Mouse (Mus musculus) G1E (cell line): ENCODE measurements around the gene Patj. TPM values are rescaled to one million over a fixed set of nuclear protein-coding genes. Genes with fewer than 3 reads are reported as not detected.

Source experiments
- ATAC-seq: 2 replicates; pipeline ENCODE4 v1.8.0; 2016; ENCODE audit warnings: mild to moderate bottlenecking; ENCODE audit not compliant: insufficient number of reproducible peaks, poor library complexity, low FRiP score, severe bottlenecking; ENCODE audit errors: extremely low read depth
- DNase-seq: peaks from one replicate; pipeline ENCODE4 v3.0.0; 2012; ENCODE audit warnings: low spot score
- H3K27me3 ChIP-seq: 2 replicates; pipeline ENCODE4 v1.6.1; 2012; ENCODE audit warnings: mild to moderate bottlenecking, low read length, inconsistent platforms; ENCODE audit not compliant: insufficient read depth
- H3K36me3 ChIP-seq: replicated peaks from 2 replicates; pipeline ENCODE3; 2012; ENCODE audit warnings: mild to moderate bottlenecking, inconsistent platforms
- H3K4me1 ChIP-seq: 2 replicates; pipeline ENCODE4 v1.6.1; 2012; ENCODE audit warnings: low read depth, low read length, inconsistent platforms, mixed read lengths; ENCODE audit not compliant: insufficient read depth
- H3K4me3 ChIP-seq: 2 replicates; pipeline ENCODE4 v1.5.1; 2012; ENCODE audit warnings: low read depth, mild to moderate bottlenecking, inconsistent platforms, low read length, moderate library complexity, mixed read lengths
- H3K9me3 ChIP-seq: replicated peaks from 2 replicates; pipeline ENCODE4 v1.6.1; 2012; ENCODE audit warnings: inconsistent platforms
- CTCF ChIP-seq: IDR thresholded peaks from 2 replicates; pipeline ENCODE4 v1.5.1; 2012; ENCODE audit warnings: low read depth, low read length, inconsistent platforms, mixed read lengths
- GATA1 ChIP-seq: IDR thresholded peaks from 2 replicates; pipeline ENCODE4 v1.6.1; 2012; ENCODE audit warnings: borderline replicate concordance, low read length, inconsistent platforms, mixed read lengths
- GATA2 ChIP-seq: IDR thresholded peaks from 2 replicates; pipeline ENCODE4 v1.6.1; 2012; ENCODE audit warnings: low read depth, low read length, inconsistent platforms, borderline replicate concordance
- POLR2AphosphoS5 ChIP-seq: IDR thresholded peaks from 2 replicates; pipeline ENCODE4 v1.6.1; 2012; ENCODE audit warnings: low read depth, low read length, inconsistent platforms; ENCODE audit not compliant: insufficient replicate concordance
- TAL1 ChIP-seq: conservative IDR thresholded peaks from 2 replicates; pipeline ENCODE4 v1.6.1; 2012; ENCODE audit warnings: low read depth, low read length, inconsistent platforms, mixed read lengths
- polyA plus RNA-seq: library from polyadenylated mRNA; stranded (reverse); fragments of >175 nt; gene quantifications from 2 replicates; pipeline ENCODE4 v1.2.3, GENCODE M21; 2012
- total RNA-seq, 2 experiments: library from RNA; stranded (forward) in 1 of 2; stranded (reverse) in 1 of 2; fragments of 200-1000 nt in 1 of 2; fragments of >200 nt in 1 of 2; fragmentation: Nextera tagmentation in 1 of 2; gene quantifications; 2 replicates each; pipeline ENCODE4 v1.2.3; 2014 to 2017

The Patj gene
- total and polyA plus RNA-seq, 3 experiments: 0.82 TPM; not detected in 2

DNA sequence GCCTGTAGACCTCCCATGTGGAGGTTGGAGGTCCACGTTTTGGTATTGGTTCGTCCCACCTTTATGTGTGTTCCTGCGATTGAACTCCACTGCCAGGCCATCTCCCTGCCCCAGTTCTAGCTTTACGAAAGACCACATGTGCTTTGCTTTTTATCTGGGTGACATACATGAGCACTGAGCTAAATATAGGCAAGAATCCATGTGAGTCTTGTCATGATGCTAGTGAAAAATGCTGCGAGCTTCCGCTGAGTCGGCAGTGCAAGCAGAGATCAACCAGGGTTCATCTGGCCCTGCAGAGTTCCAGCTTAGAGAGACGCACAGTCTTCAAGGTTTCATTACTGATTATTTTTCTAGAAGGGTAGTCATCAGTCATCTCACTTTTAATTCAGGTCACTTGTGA, 32.8 kb downstream of the Patj start:
- Histone ChIP-seq H3K9me3 (0 out of 2 replicates have a peak, but pooled peaks cover 2% of the 10 kb centered on the region), H3K36me3 (no peaks in the 10 kb centered on the region), H3K27me3 (no peaks in the 10 kb centered on the region), H3K4me1 (no peaks in the 10 kb centered on the region), H3K4me3 (no peak overlapping the region)
- no peak for TF ChIP-seq POLR2AphosphoS5
- no peak for TF ChIP-seq GATA2
- DNase-seq (no peak), ATAC-seq (no peak)

- ATAC-seq (peak; percentile 17; the same call in 1 of the 2 replicates), DNase-seq (no peak)
- peaks cover 3% of the 10 kb centered on the region; the same call in 1 of the 2 replicates for H3K27me3 ChIP-seq
- TF ChIP-seq POLR2AphosphoS5: no peak
- no peak for TF ChIP-seq CTCF
- TF ChIP-seq TAL1: no peak
- TF ChIP-seq GATA1: no peak
- no peak for TF ChIP-seq GATA2
- H3K4me1 ChIP-seq: peaks cover 8% of the 10 kb centered on the region; the same call in 1 of the 2 replicates
- H3K9me3 ChIP-seq: peaks cover 12% of the 10 kb centered on the region
- H3K4me3 ChIP-seq: peak overlapping the region; percentile 14; the same call in 1 of the 2 replicates
- H3K36me3 ChIP-seq: no peaks in the 10 kb centered on the region
Observed at GRCm38 (mm10) chr4:98435641-98436457, 40.3 kb downstream of the Patj start.

GRCm38 (mm10) chr4:98436664-98437363, 41.2 kb downstream of the Patj start:
- DNase-seq (peak; percentile 12), ATAC-seq (peak; percentile 75)
- TF ChIP-seq CTCF: no peak
- TF ChIP-seq GATA2: no peak
- no peak for TF ChIP-seq POLR2AphosphoS5
- TF ChIP-seq GATA1: no peak
- no peak for TF ChIP-seq TAL1
- Histone ChIP-seq H3K27me3 (peaks cover 3% of the 10 kb centered on the region; the same call in 1 of the 2 replicates), H3K4me1 (peaks cover 8% of the 10 kb centered on the region; the same call in 1 of the 2 replicates), H3K36me3 (no peaks in the 10 kb centered on the region), H3K9me3 (peaks cover 12% of the 10 kb centered on the region), H3K4me3 (peak overlapping the region; percentile 62)

- TF ChIP-seq GATA1: no peak
- no peak for TF ChIP-seq GATA2
- TF ChIP-seq TAL1: no peak
- TF ChIP-seq CTCF: no peak
- no peak for TF ChIP-seq POLR2AphosphoS5
- peaks cover 14% of the 10 kb centered on the region for H3K9me3 ChIP-seq
- H3K27me3 ChIP-seq: peaks cover 3% of the 10 kb centered on the region; the same call in 1 of the 2 replicates
- DNase-seq (no peak), ATAC-seq (no peak)
- H3K36me3 ChIP-seq: no peaks in the 10 kb centered on the region
- H3K4me1 ChIP-seq: peaks cover 8% of the 10 kb centered on the region; the same call in 1 of the 2 replicates
- no peak overlapping the region for H3K4me3 ChIP-seq
Observed at GRCm38 (mm10) chr4:98439261-98440005, 43.8 kb downstream of the Patj start.

GRCm38 (mm10) chr4:98441248-98441647, 45.7 kb downstream of the Patj start:
- no peaks in the 10 kb centered on the region for H3K4me1 ChIP-seq
- H3K36me3 ChIP-seq: no peaks in the 10 kb centered on the region
- no peak for DNase-seq
- no peak for ATAC-seq
- H3K4me3 ChIP-seq: no peak overlapping the region
- no peaks in the 10 kb centered on the region for H3K27me3 ChIP-seq
- H3K9me3 ChIP-seq: peaks cover 2% of the 10 kb centered on the region; the same call in 1 of the 2 replicates
- TF ChIP-seq TAL1: no peak
- no peak for TF ChIP-seq GATA1
- no peak for TF ChIP-seq GATA2
- TF ChIP-seq POLR2AphosphoS5: no peak
- TF ChIP-seq CTCF: no peak
